Mouse (Mus musculus) 3T3-L1 (cell line): ENCODE data around the gene Muc5ac.
"Not testable (repeated sequence)": the region's sequence is repeated elsewhere in the genome, so short reads cannot be mapped to it uniquely, and the experiment has no call there.

Experiments
- DNase-seq: peaks from one replicate; pipeline ENCODE4 v3.0.0-alpha.2; 2015; ENCODE audit warnings: low read depth, low spot score

Muc5ac gene

GRCm38 (mm10) chr7:141788677-141789452 is at the start of gene Muc5ac:
Gene Muc5ac (plus strand): TSS chr7:141788972.
- DNase-seq, result no peak

GRCm38 (mm10) chr7:141747451-141748100 is 41.2 kb upstream of the Muc5ac start:
- no peak for DNase-seq

- DNase-seq, result peak; percentile 9
Observed at GRCm38 (mm10) chr7:141752513-141752912, 36.3 kb upstream of the Muc5ac start.

GRCm38 (mm10) chr7:141755831-141756230 is 32.9 kb upstream of the Muc5ac start:
- DNase-seq, result peak; percentile 82

GRCm38 (mm10) chr7:141758291-141758690 is 30.5 kb upstream of the Muc5ac start:
- peak; percentile 8 for DNase-seq

- DNase-seq, result no peak
Observed at GRCm38 (mm10) chr7:141770521-141770920, 18.3 kb upstream of the Muc5ac start.

GRCm38 (mm10) chr7:141770988-141771387 is 17.8 kb upstream of the Muc5ac start:
- DNase-seq, result no peak

GRCm38 (mm10) chr7:141772058-141772557 is 16.7 kb upstream of the Muc5ac start:
- no peak for DNase-seq

GRCm38 (mm10) chr7:141774855-141775254 is 13.9 kb upstream of the Muc5ac start:
- DNase-seq, result no peak

- no peak for DNase-seq
Observed at GRCm38 (mm10) chr7:141776199-141776598, 12.6 kb upstream of the Muc5ac start.

GRCm38 (mm10) chr7:141794251-141794650 is 5.5 kb downstream of the Muc5ac start:
- no peak for DNase-seq

- no peak for DNase-seq
Observed at GRCm38 (mm10) chr7:141803206-141803605, 14.4 kb downstream of the Muc5ac start.

- no peak for DNase-seq
Observed at GRCm38 (mm10) chr7:141805384-141805783, 16.6 kb downstream of the Muc5ac start.

- not testable (repeated sequence) for DNase-seq
Observed at GRCm38 (mm10) chr7:141807823-141808222, 19.1 kb downstream of the Muc5ac start.

- not testable (repeated sequence) for DNase-seq
Observed at GRCm38 (mm10) chr7:141809933-141810332, 21.2 kb downstream of the Muc5ac start.

- peak; percentile 26 for DNase-seq
Observed at GRCm38 (mm10) chr7:141813321-141813720, 24.5 kb downstream of the Muc5ac start.

GRCm38 (mm10) chr7:141815361-141815760 is 26.6 kb downstream of the Muc5ac start:
- no peak for DNase-seq

GRCm38 (mm10) chr7:141817355-141818075 is 28.7 kb downstream of the Muc5ac start:
- no peak for DNase-seq

GRCm38 (mm10) chr7:141818267-141818666 is 29.5 kb downstream of the Muc5ac start:
- no peak for DNase-seq

GRCm38 (mm10) chr7:141822582-141823261 is 34.0 kb downstream of the Muc5ac start:
- DNase-seq, result no peak

- DNase-seq, result no peak
Observed at GRCm38 (mm10) chr7:141823699-141824098, 34.9 kb downstream of the Muc5ac start.

- no peak for DNase-seq
Observed at GRCm38 (mm10) chr7:141824398-141824797, 35.6 kb downstream of the Muc5ac start.
